Mouse (Mus musculus) heart, postnatal 0 days (tissue): ENCODE data around the gene Mtfmt.

Experiments used
- CTCF ChIP-seq: IDR thresholded peaks from 2 replicates; pipeline ENCODE4 v1.5.1; 2016; ENCODE audit warnings: antibody characterized with exemption, control low read depth, low read depth
- EP300 ChIP-seq: IDR thresholded peaks from 2 replicates; pipeline ENCODE4 v1.6.1; 2016; ENCODE audit warnings: antibody characterized with exemption, low read depth

DNA sequence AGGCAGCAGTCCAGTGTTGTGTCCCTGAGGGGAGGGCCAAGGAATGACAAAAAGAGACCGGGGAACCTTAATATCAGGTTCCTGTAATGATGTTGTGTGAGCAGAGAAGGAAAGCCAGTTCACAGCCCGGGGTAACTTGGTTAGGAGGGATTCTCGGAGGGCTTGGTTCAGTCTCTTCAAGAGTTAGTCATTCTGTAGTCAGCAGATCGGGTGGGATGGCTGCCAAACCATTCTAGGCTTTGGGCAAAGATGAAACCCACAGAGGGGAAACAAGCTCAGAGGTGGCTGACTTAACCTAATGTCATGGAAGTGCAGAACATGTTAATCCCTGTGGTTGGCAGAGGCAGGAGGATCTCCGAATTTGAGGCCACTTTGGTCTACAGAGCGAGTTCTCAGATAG is 28.6 kb downstream of the Mtfmt start:
- no peak for TF ChIP-seq CTCF
- TF ChIP-seq EP300 = no peak
